ENCODE assay signal across 15 mouse cellular contexts in the genomic region with DNA sequence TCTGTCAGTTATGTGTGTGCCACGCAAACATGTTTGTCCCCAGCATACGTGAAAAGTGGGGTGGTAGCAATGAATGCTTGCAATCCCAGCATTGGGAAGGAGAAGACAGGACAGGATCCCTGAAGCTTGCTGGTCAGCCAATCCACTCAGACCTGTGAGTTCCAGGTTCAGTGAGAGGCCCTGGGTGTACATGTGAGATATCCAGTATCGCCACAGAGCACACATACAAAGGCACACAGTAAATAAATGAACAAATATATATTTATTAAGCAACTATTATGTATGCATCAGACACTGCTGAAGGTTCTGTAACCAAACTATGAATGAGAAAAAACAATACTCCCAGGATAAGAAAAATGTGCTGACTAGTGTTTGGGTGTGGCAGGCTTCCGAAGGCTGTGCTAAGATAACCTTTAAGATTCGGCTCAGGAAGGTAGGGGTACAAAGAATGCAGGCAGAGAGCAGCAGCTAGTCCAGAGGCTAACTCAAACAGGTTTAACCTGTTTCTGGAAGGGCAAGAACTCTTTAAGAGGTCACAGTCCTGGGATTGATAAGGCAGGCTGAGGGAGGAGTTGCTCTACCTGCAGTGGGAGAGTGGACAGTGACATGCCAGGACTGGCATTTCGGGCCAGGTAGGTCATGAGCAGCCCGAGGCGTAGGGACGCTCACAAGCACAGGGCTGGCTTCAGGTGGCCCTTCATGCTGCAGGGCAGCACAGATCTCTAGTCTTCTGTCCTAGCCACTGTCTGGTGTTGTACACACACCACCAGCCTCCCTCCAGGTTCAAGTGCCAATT. TPM values are rescaled to one million over a fixed set of nuclear protein-coding genes. Genes with fewer than 3 reads are reported as not detected.
DNase-seq lines count a peak whose midpoint lies in the region; ATAC-seq lines count a peak whose summit lies in the region.
"Had no signal": no experiment of that assay in that cellular context is flagged by ENCODE, and none has a peak within 500 bp of the region (broad histone marks: within the 10 kb centered on the region; RNA-seq: fewer than 3 reads in every experiment).

No protein-coding gene starts in this region.

- H3K36me3 ChIP-seq in intestine, embryonic 14.5 days (ENCODE audit: control insufficient read depth, insufficient read depth, low read length), result peaks cover 7% of the 10 kb centered on the region

- peak; percentile 31 to 43 for DNase-seq in cerebellum, adult 18-20 months
- DNase-seq in cerebellum, adult 8-10 months, result no peak
- peak; percentile 38 for DNase-seq in kidney, adult 9 months
- no peak for DNase-seq in kidney, postnatal 36 days
- peak; percentile 62 for DNase-seq in intestine, embryonic 14.5 days (ENCODE audit: low spot score)
- DNase-seq in lung, postnatal 36 days, result peak; percentile 42
- DNase-seq in layer of hippocampus, adult 11-12 months (ENCODE audit: low spot score), result no peak
- DNase-seq in layer of hippocampus, adult 9-11 months, result no peak
- DNase-seq: adrenal gland, adult 8-10 months; gastrocnemius, postnatal 10 days; heart, postnatal 14 days; right cerebral cortex, postnatal 25 days had no signal

- H3K4me1 ChIP-seq in intestine, embryonic 14.5 days (replicated peaks; ENCODE audit: control insufficient read depth, insufficient read depth, low read length), result no peaks in the 10 kb centered on the region
- H3K4me1 ChIP-seq: limb, embryonic 12.5 days; neural tube, embryonic 13.5 days had no signal

- H3K9ac ChIP-seq in intestine, embryonic 14.5 days (ENCODE audit: low read length), result no peak overlapping the region
- H3K9ac ChIP-seq: limb, embryonic 12.5 days; neural tube, embryonic 13.5 days had no signal

- H3K27ac ChIP-seq in intestine, embryonic 14.5 days (ENCODE audit: low read depth), result no peak overlapping the region; the same call in 1 of the 2 replicates
- H3K27ac ChIP-seq: limb, embryonic 12.5 days; neural tube, embryonic 13.5 days had no signal

- 0 out of 2 replicates have a peak overlapping the region, but pooled peaks have one; percentile 23 for H3K4me2 ChIP-seq in intestine, embryonic 14.5 days (ENCODE audit: low read length)
- H3K4me2 ChIP-seq: limb, embryonic 12.5 days; neural tube, embryonic 13.5 days had no signal

- ATAC-seq in intestine, embryonic 14.5 days (replicated peaks; ENCODE audit: low FRiP score, low TSS enrichment, low read depth), result peak; percentile 81

- WGBS in intestine, embryonic 14.5 days, result 68% methylated on average over 9 of the region's 9 CpGs

- H3K9me3 ChIP-seq in intestine, embryonic 14.5 days (ENCODE audit: control insufficient read depth, low read length), result no peaks in the 10 kb centered on the region
- H3K9me3 ChIP-seq: limb, embryonic 12.5 days; neural tube, embryonic 13.5 days had no signal

- H3K27me3 ChIP-seq in intestine, embryonic 14.5 days (replicated peaks; ENCODE audit: control insufficient read depth, insufficient read depth, low read length), result no peaks in the 10 kb centered on the region
- H3K27me3 ChIP-seq: limb, embryonic 12.5 days; neural tube, embryonic 13.5 days had no signal

- no peak overlapping the region for H3K4me3 ChIP-seq in intestine, embryonic 14.5 days (ENCODE audit: low read depth, low read length)
- H3K4me3 ChIP-seq: erythroblast, embryonic 14.5 days; limb, embryonic 12.5 days; neural tube, embryonic 13.5 days had no signal

RNA-seq across cellular contexts. Expression of a gene that starts 33.4 kb away (rescaled TPM):
- polyA plus RNA-seq in intestine, embryonic 14.5 days (2014; fragmentation: Nextera tagmentation; extraction: Ambion mirVana), result 52.6 and 60.7 TPM in 2 replicates

RNA-seq across cellular contexts. Expression of a gene that starts 53.5 kb away (rescaled TPM):
- polyA plus RNA-seq in intestine, embryonic 14.5 days (2014; fragmentation: Nextera tagmentation; extraction: Ambion mirVana), result 0.43 and 0.53 TPM in 2 replicates
- polyA plus RNA-seq: erythroblast, embryonic 14.5 days had no signal

Comparison
In these comparisons a context has a peak if more than half of its experiments do, and no peak if none do; other contexts are left out.
1. DNase-seq: peak in cerebellum, adult 18-20 months (2 of 2), kidney, adult 9 months (single experiment), intestine, embryonic 14.5 days (single experiment) and lung, postnatal 36 days (single experiment); none in cerebellum, adult 8-10 months (single experiment), kidney, postnatal 36 days (0 of 2), layer of hippocampus, adult 11-12 months (single experiment) and layer of hippocampus, adult 9-11 months (single experiment).